ENCODE assay signal across 21 mouse cellular contexts in the genomic region with DNA sequence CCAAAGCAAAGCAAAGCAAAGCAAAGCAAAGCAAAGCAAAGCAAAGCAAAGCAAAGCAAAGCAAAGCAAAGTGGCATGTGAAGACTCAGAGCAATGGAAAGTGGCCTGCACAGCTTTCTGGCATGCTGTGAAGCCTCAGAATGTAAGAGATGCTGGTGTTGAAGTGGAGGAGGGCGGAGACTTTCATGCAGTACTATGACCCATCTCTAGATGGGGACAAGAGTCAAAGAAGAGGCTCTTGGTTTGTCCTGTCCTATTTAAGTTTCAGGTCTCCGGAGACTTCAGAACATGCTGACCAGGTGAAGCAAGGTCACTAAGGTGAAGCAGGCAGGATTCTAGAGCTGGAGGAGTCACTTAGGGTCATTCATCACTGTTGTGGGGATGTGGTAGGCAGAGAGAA. TPM values are rescaled to one million over a fixed set of nuclear protein-coding genes. Genes with fewer than 3 reads are reported as not detected.
A peak's percentile ranks its signal among the peaks of the same experiment; 100 is the strongest.
DNase-seq lines count a peak whose midpoint lies in the region; ATAC-seq and TF ChIP-seq lines count a peak whose summit lies in the region.
"Had no signal": no experiment of that assay in that cellular context is flagged by ENCODE, and none has a peak within 500 bp of the region (broad histone marks: within the 10 kb centered on the region; RNA-seq: fewer than 3 reads in every experiment).

No protein-coding gene starts in this region.

- no peaks in the 10 kb centered on the region for H3K27me3 ChIP-seq in kidney, postnatal 0 days (ENCODE audit: insufficient read depth, low read length)
- H3K27me3 ChIP-seq in kidney, embryonic 15.5 days, result no peaks in the 10 kb centered on the region
- H3K27me3 ChIP-seq in splenic B cell, adult 2 months (ENCODE audit: control insufficient read depth, insufficient read depth, low read length, poor library complexity, severe bottlenecking), result no peaks in the 10 kb centered on the region
- H3K27me3 ChIP-seq: heart, embryonic 13.5 days; limb, embryonic 12.5 days; liver, embryonic 13.5 days; midbrain, embryonic 15.5 days; neural tube, embryonic 15.5 days had no signal

- no peak overlapping the region for H3K4me2 ChIP-seq in kidney, postnatal 0 days (ENCODE audit: low read length)
- no peak overlapping the region for H3K4me2 ChIP-seq in kidney, embryonic 15.5 days
- H3K4me2 ChIP-seq: heart, embryonic 13.5 days; hindbrain, embryonic 14.5 days; limb, embryonic 12.5 days; liver, embryonic 13.5 days; midbrain, embryonic 15.5 days; neural tube, embryonic 15.5 days had no signal

- H3K36me3 ChIP-seq in kidney, postnatal 0 days (ENCODE audit: insufficient read depth, low read length), result no peaks in the 10 kb centered on the region
- H3K36me3 ChIP-seq in kidney, embryonic 15.5 days, result no peaks in the 10 kb centered on the region
- H3K36me3 ChIP-seq in splenic B cell, adult 2 months (ENCODE audit: control insufficient read depth, insufficient read depth, low read length, poor library complexity, severe bottlenecking), result no peaks in the 10 kb centered on the region
- H3K36me3 ChIP-seq: heart, embryonic 13.5 days; limb, embryonic 12.5 days; liver, embryonic 13.5 days; midbrain, embryonic 15.5 days; neural tube, embryonic 15.5 days had no signal

- no peak overlapping the region for H3K4me3 ChIP-seq in kidney, postnatal 0 days (replicated peaks; ENCODE audit: low read depth, low read length)
- H3K4me3 ChIP-seq in kidney, embryonic 15.5 days (replicated peaks), result no peak overlapping the region
- H3K4me3 ChIP-seq: heart, embryonic 13.5 days; limb, embryonic 12.5 days; liver, embryonic 13.5 days; midbrain, embryonic 15.5 days; myocyte; neural tube, embryonic 15.5 days had no signal

- no peak overlapping the region for H3K27ac ChIP-seq in kidney, postnatal 0 days
- H3K27ac ChIP-seq in kidney, embryonic 15.5 days, result no peak overlapping the region
- H3K27ac ChIP-seq: heart, embryonic 13.5 days; hindbrain, embryonic 14.5 days; limb, embryonic 12.5 days; liver, embryonic 13.5 days; midbrain, embryonic 15.5 days; neural tube, embryonic 15.5 days had no signal

- H3K4me1 ChIP-seq in kidney, postnatal 0 days (replicated peaks; ENCODE audit: insufficient read depth, low read length), result no peaks in the 10 kb centered on the region
- no peaks in the 10 kb centered on the region for H3K4me1 ChIP-seq in kidney, embryonic 15.5 days
- H3K4me1 ChIP-seq: heart, embryonic 13.5 days; limb, embryonic 12.5 days; liver, embryonic 13.5 days; midbrain, embryonic 15.5 days; neural tube, embryonic 15.5 days had no signal

- WGBS in kidney, postnatal 0 days, result 78% methylated on average over 2 of the region's 2 CpGs
- 77% methylated on average over 2 of the region's 2 CpGs for WGBS in kidney, embryonic 15.5 days

- DNase-seq in kidney, postnatal 0 days (ENCODE audit: low spot score), result peak; percentile 16
- peak; percentile 33 for DNase-seq in A20 (ENCODE audit: low read depth, low spot score)
- peak; percentile 10 for DNase-seq in ZHBTc4 (ENCODE audit: low read depth, low spot score)
- DNase-seq in splenic B cell, adult 2 months (ENCODE audit: low read depth, low spot score), result peak; percentile 6
- no peak for DNase-seq in liver
- no peak for DNase-seq in kidney, adult 18-20 months
- DNase-seq: cerebellum, adult 11 months; liver, embryonic 13.5 days; right cerebral cortex, postnatal 14 days had no signal

- no peak overlapping the region for H3K9ac ChIP-seq in kidney, postnatal 0 days (ENCODE audit: low read depth, low read length)
- H3K9ac ChIP-seq in kidney, embryonic 15.5 days, result no peak overlapping the region
- H3K9ac ChIP-seq: heart, embryonic 13.5 days; hindbrain, embryonic 14.5 days; limb, embryonic 12.5 days; liver, embryonic 13.5 days; midbrain, embryonic 15.5 days; neural tube, embryonic 15.5 days had no signal

- no peak for ATAC-seq in kidney, postnatal 0 days (replicated peaks; ENCODE audit: low FRiP score, low read depth)
- ATAC-seq in kidney, embryonic 15.5 days (replicated peaks; ENCODE audit: low FRiP score), result no peak
- ATAC-seq: intestine, embryonic 16.5 days; midbrain, embryonic 15.5 days had no signal

- no peaks in the 10 kb centered on the region for H3K9me3 ChIP-seq in kidney, postnatal 0 days (replicated peaks; ENCODE audit: low read length)
- H3K9me3 ChIP-seq in kidney, embryonic 15.5 days (replicated peaks), result no peaks in the 10 kb centered on the region
- H3K9me3 ChIP-seq: heart, embryonic 13.5 days; limb, embryonic 12.5 days; liver, embryonic 13.5 days; midbrain, embryonic 15.5 days; neural tube, embryonic 15.5 days had no signal

- no peak for TF ChIP-seq CTCF in kidney, postnatal 0 days (IDR thresholded peaks at IDR 0.05; ENCODE audit: low read depth)

RNA-seq across cellular contexts. Expression of a gene that starts 0.4 kb away (rescaled TPM):
- polyA plus RNA-seq in kidney, postnatal 0 days (2015; fragmentation: Nextera tagmentation; extraction: Ambion mirVana), result not detected in 2 replicates
- polyA plus RNA-seq in kidney, embryonic 15.5 days (2015; fragmentation: Nextera tagmentation; extraction: Ambion mirVana), result not detected in 2 replicates
- polyA plus RNA-seq: forebrain, embryonic 11.5 days; heart, embryonic 13.5 days; hindbrain, embryonic 14.5 days; intestine, embryonic 16.5 days; limb, embryonic 12.5 days; liver, embryonic 13.5 days; lung, embryonic 16.5 days; midbrain, embryonic 15.5 days; myocyte; neural tube, embryonic 15.5 days; stomach, embryonic 14.5 days; thymus, postnatal 0 days had no signal

RNA-seq across cellular contexts. Expression of a gene that starts 16.8 kb away (rescaled TPM):
- polyA plus RNA-seq in kidney, postnatal 0 days (2015; fragmentation: Nextera tagmentation; extraction: Ambion mirVana), result not detected in 2 replicates
- not detected in 2 replicates for polyA plus RNA-seq in kidney, embryonic 15.5 days (2015; fragmentation: Nextera tagmentation; extraction: Ambion mirVana)
- polyA plus RNA-seq: forebrain, embryonic 11.5 days; heart, embryonic 13.5 days; hindbrain, embryonic 14.5 days; intestine, embryonic 16.5 days; limb, embryonic 12.5 days; liver, embryonic 13.5 days; lung, embryonic 16.5 days; midbrain, embryonic 15.5 days; myocyte; neural tube, embryonic 15.5 days; stomach, embryonic 14.5 days; thymus, postnatal 0 days had no signal

RNA-seq across cellular contexts. Expression of a gene that starts 41.3 kb away (rescaled TPM):
- not detected in 2 replicates for polyA plus RNA-seq in kidney, postnatal 0 days (2015; fragmentation: Nextera tagmentation; extraction: Ambion mirVana)
- polyA plus RNA-seq in kidney, embryonic 15.5 days (2015; fragmentation: Nextera tagmentation; extraction: Ambion mirVana), result not detected in 2 replicates
- polyA plus RNA-seq: forebrain, embryonic 11.5 days; heart, embryonic 13.5 days; hindbrain, embryonic 14.5 days; intestine, embryonic 16.5 days; limb, embryonic 12.5 days; liver, embryonic 13.5 days; lung, embryonic 16.5 days; midbrain, embryonic 15.5 days; myocyte; neural tube, embryonic 15.5 days; stomach, embryonic 14.5 days; thymus, postnatal 0 days had no signal

Comparison
In these comparisons a context has a peak if more than half of its experiments do, and no peak if none do; other contexts are left out.
1. DNase-seq: peak in kidney, postnatal 0 days (single experiment), A20 (single experiment), ZHBTc4 (single experiment) and splenic B cell, adult 2 months (single experiment); none in liver (single experiment) and kidney, adult 18-20 months (single experiment).